Mouse (Mus musculus) cerebellum, adult 2 months (tissue): Measurements from ENCODE around the gene Mfsd5.

Experiments used
- CTCF ChIP-seq: fragments of 200-500 bp; IDR thresholded peaks from 2 replicates; pipeline ENCODE4 v1.5.1; 2011; ENCODE audit warnings: low read depth, mild to moderate bottlenecking, control low read depth, low read length, moderate library complexity, borderline replicate concordance; ENCODE audit not compliant: insufficient read depth
- POLR2A ChIP-seq: fragments of 200-500 bp; IDR thresholded peaks from 2 replicates; pipeline ENCODE4 v1.6.1; 2011; ENCODE audit warnings: low read length, control low read depth, borderline replicate concordance; ENCODE audit not compliant: insufficient read depth

DNA sequence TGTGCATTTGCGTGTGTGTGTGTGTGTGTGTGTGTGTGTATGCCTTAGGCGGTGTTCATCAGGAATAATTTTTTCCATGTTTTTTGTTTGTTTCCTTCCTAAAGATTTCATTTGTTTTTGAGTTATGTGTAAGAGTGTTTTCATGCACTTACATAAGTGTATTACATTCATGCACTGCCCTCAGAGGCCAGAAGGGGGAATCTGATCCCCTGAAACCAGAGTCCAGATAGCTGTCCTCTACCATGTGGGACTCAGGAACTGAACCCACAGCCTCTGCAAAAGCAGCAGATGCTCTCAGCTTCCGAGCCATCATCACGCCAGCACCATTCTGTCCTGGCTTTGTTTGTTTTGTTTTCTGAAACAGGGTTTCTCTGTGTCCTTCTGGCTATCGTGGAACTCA, 13.7 kb upstream of the Mfsd5 start:
- TF ChIP-seq POLR2A (no peak), CTCF (no peak)
